Comparison of ENCODE assay signal across 8 mouse cellular contexts in the genomic region with DNA sequence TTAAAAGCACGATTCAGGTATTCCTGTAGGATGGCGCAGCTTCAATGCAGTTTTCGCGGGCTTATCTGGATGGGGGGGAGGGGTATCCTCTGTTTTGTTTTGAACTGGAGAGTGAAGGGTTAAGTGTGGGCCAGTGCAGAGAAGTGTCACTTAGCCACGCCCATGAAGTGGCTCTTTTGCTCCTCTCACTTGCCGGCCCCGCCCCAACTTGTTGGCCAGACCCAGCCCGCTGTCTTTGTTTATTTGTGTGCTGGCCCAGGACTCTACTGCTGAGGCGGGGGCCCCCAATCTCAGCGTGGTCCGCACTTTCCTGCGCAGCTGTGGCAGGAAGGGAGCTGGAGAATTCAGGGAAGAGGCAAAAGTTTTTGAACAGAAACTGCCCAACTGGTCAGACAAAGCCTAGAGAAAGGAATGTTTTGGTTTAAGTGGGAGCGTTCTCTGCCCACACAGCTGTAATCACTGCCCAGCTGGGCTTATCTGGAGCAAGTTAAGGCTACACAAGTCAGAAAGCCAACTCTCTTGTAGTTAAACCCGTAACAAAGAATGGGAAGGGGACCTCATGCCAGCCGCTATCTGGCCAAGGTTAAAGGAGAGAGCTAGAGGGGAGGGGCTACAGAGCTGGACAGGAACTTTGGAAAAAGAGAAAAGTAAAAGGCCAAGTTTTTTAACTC. TPM values are rescaled to one million over a fixed set of nuclear protein-coding genes. Genes with fewer than 3 reads are reported as not detected.
DNase-seq lines count a peak whose midpoint lies in the region; ATAC-seq lines count a peak whose summit lies in the region.

No protein-coding gene starts in this region.

- H3K36me3 ChIP-seq in heart, embryonic 15.5 days: no peaks in the 10 kb centered on the region
- H3K36me3 ChIP-seq in limb, embryonic 15.5 days: no peaks in the 10 kb centered on the region
- H3K36me3 ChIP-seq in neural tube, embryonic 15.5 days: no peaks in the 10 kb centered on the region

- DNase-seq in adrenal gland, postnatal 10 days: peak; percentile 63
- DNase-seq in adrenal gland, adult 2 months: no peak
- DNase-seq in embryo, embryonic 10 days (ENCODE audit: low spot score): peak; percentile 75
- no peak for DNase-seq in cerebellum, adult 11-12 months

- H3K27ac ChIP-seq in heart, embryonic 15.5 days: peak overlapping the region; percentile 16; the same call in 1 of the 2 replicates
- H3K27ac ChIP-seq in limb, embryonic 15.5 days: no peak overlapping the region
- H3K27ac ChIP-seq in neural tube, embryonic 15.5 days (replicated peaks): no peak overlapping the region

- WGBS in heart, embryonic 15.5 days: 1% methylated on average over 9 of the region's 15 CpGs
- WGBS in limb, embryonic 15.5 days: 0% methylated on average over 13 of the region's 15 CpGs
- 1% methylated on average over 11 of the region's 15 CpGs for whole genome bisulfite sequencing in neural tube, embryonic 15.5 days

- no peaks in the 10 kb centered on the region for H3K27me3 ChIP-seq in heart, embryonic 15.5 days
- no peaks in the 10 kb centered on the region for H3K27me3 ChIP-seq in limb, embryonic 15.5 days
- no peaks in the 10 kb centered on the region for H3K27me3 ChIP-seq in neural tube, embryonic 15.5 days (replicated peaks)

- no peaks in the 10 kb centered on the region for H3K4me1 ChIP-seq in heart, embryonic 15.5 days (replicated peaks)
- H3K4me1 ChIP-seq in limb, embryonic 15.5 days: no peaks in the 10 kb centered on the region
- no peaks in the 10 kb centered on the region for H3K4me1 ChIP-seq in neural tube, embryonic 15.5 days

- H3K4me2 ChIP-seq in heart, embryonic 15.5 days: peak overlapping the region; percentile 48
- peak overlapping the region; percentile 26 for H3K4me2 ChIP-seq in limb, embryonic 15.5 days
- peak overlapping the region; percentile 41 for H3K4me2 ChIP-seq in neural tube, embryonic 15.5 days

- no peaks in the 10 kb centered on the region for H3K9me3 ChIP-seq in heart, embryonic 15.5 days (replicated peaks)
- no peaks in the 10 kb centered on the region for H3K9me3 ChIP-seq in limb, embryonic 15.5 days
- no peaks in the 10 kb centered on the region for H3K9me3 ChIP-seq in neural tube, embryonic 15.5 days (replicated peaks)

- H3K9ac ChIP-seq in heart, embryonic 15.5 days: no peak overlapping the region; the same call in 1 of the 2 replicates
- H3K9ac ChIP-seq in limb, embryonic 15.5 days: no peak overlapping the region
- H3K9ac ChIP-seq in neural tube, embryonic 15.5 days (replicated peaks): no peak overlapping the region

- peak; percentile 50; the same call in 1 of the 2 replicates for ATAC-seq in heart, embryonic 15.5 days (replicated peaks; ENCODE audit: insufficient number of reproducible peaks, insufficient read depth, low FRiP score, low read depth)
- no peak for ATAC-seq in limb, embryonic 15.5 days (ENCODE audit: insufficient number of reproducible peaks, low FRiP score, low TSS enrichment, low read depth)
- peak; percentile 74; the same call in 1 of the 2 replicates for ATAC-seq in neural tube, embryonic 15.5 days (ENCODE audit: low FRiP score)
- ATAC-seq in erythroid progenitor cell, adult 5-6 weeks (replicated peaks; ENCODE audit: low FRiP score, poor library complexity, severe bottlenecking): no peak

- H3K4me3 ChIP-seq in heart, embryonic 15.5 days: peak overlapping the region; percentile 30
- peak overlapping the region; percentile 19 for H3K4me3 ChIP-seq in limb, embryonic 15.5 days
- 0 out of 2 replicates have a peak overlapping the region, but pooled peaks have one; percentile 10 for H3K4me3 ChIP-seq in neural tube, embryonic 15.5 days (replicated peaks)

RNA-seq across cellular contexts. Expression of a gene that starts 9.3 kb away (rescaled TPM):
- total RNA-seq in adrenal gland, postnatal 10 days (2021): not detected
- not detected for total RNA-seq in adrenal gland, adult 2 months (2021)
- not detected in 2 replicates for polyA plus RNA-seq in adrenal gland, adult 2 months (2012; rRNA removed)
- not detected in 2 replicates for polyA plus RNA-seq in heart, embryonic 15.5 days (2015; fragmentation: Nextera tagmentation; extraction: Ambion mirVana)
- polyA plus RNA-seq in limb, embryonic 15.5 days (2015; fragmentation: Nextera tagmentation; extraction: Ambion mirVana): not detected in 2 replicates
- polyA plus RNA-seq in neural tube, embryonic 15.5 days (2015; fragmentation: Nextera tagmentation; extraction: Ambion mirVana): 0.14 TPM in 1 of 2 replicates, not detected in the other
- not detected in 2 replicates for total RNA-seq in erythroid progenitor cell, adult 5-6 weeks (2015; ENCODE audit: low replicate concordance)
- not detected in 2 replicates for total RNA-seq in erythroid progenitor cell, adult 5-6 weeks (2017; ENCODE audit: low replicate concordance)

RNA-seq across cellular contexts. Expression of a gene that starts 11.9 kb away (rescaled TPM):
- not detected for total RNA-seq in adrenal gland, postnatal 10 days (2021)
- total RNA-seq in adrenal gland, adult 2 months (2021): not detected
- polyA plus RNA-seq in adrenal gland, adult 2 months (2012; rRNA removed): not detected in 2 replicates
- polyA plus RNA-seq in heart, embryonic 15.5 days (2015; fragmentation: Nextera tagmentation; extraction: Ambion mirVana): not detected in 2 replicates
- polyA plus RNA-seq in limb, embryonic 15.5 days (2015; fragmentation: Nextera tagmentation; extraction: Ambion mirVana): not detected in 2 replicates
- polyA plus RNA-seq in neural tube, embryonic 15.5 days (2015; fragmentation: Nextera tagmentation; extraction: Ambion mirVana): not detected in 2 replicates
- total RNA-seq in erythroid progenitor cell, adult 5-6 weeks (2015; ENCODE audit: low replicate concordance): not detected in 2 replicates
- total RNA-seq in erythroid progenitor cell, adult 5-6 weeks (2017; ENCODE audit: low replicate concordance): not detected in 2 replicates

Comparison
In these comparisons a context has a peak if more than half of its experiments do, and no peak if none do; other contexts are left out.
1. DNase-seq: peak in adrenal gland, postnatal 10 days (single experiment) and embryo, embryonic 10 days (single experiment); none in adrenal gland, adult 2 months (single experiment) and cerebellum, adult 11-12 months (single experiment).
2. ATAC-seq: peak in heart, embryonic 15.5 days (single experiment) and neural tube, embryonic 15.5 days (single experiment); none in limb, embryonic 15.5 days (single experiment) and erythroid progenitor cell, adult 5-6 weeks (single experiment).
3. Peak in every context shown above with its lines, with median percentiles within 50 percentile points of each other: H3K4me2 ChIP-seq and H3K4me3 ChIP-seq.